Mouse (Mus musculus): Measurements from ENCODE around the gene Enah.

GRCm38 (mm10) chr1:182061203-182061602 lies 41.4 kb upstream of the Enah start:
- TF ChIP-seq POLR2A (IDR thresholded peaks at IDR 0.05; ENCODE audit: low read depth, low read length) (no peak), CTCF (conservative IDR thresholded peaks at IDR 0.05; ENCODE audit: insufficient read depth, insufficient read length, low read depth, low read length) (no peak)
